Mouse (Mus musculus) liver, embryonic 15.5 days (tissue): Measurements from ENCODE around the gene Rps6kc1. TPM values are rescaled to one million over a fixed set of nuclear protein-coding genes. Genes with fewer than 3 reads are reported as not detected.
A peak's percentile ranks its signal among the peaks of the same experiment; 100 is the strongest.

Experiments used
- ATAC-seq: fragments of 200-750 bp; cut with Nextera tagmentation; 2 replicates; pipeline ENCODE4 v1.8.0; 2017; ENCODE audit warnings: moderate number of reproducible peaks, mild to moderate bottlenecking, moderate library complexity; ENCODE audit not compliant: insufficient read depth
- H3K27ac ChIP-seq: fragments of 300-500 bp; sonication (generic); replicated peaks from 2 replicates; pipeline ENCODE4 v1.5.1; 2015; ENCODE audit warnings: mild to moderate bottlenecking, inconsistent platforms
- H3K27me3 ChIP-seq: fragments of 300-500 bp; sonication (generic); 2 replicates; pipeline ENCODE4 v1.6.1; 2015; ENCODE audit warnings: mild to moderate bottlenecking, inconsistent platforms
- H3K36me3 ChIP-seq: fragments of 300-500 bp; sonication (generic); replicated peaks from 2 replicates; pipeline ENCODE4 v1.6.1; 2015; ENCODE audit warnings: moderate library complexity, mild to moderate bottlenecking, inconsistent platforms
- H3K4me1 ChIP-seq: fragments of 300-500 bp; sonication (generic); replicated peaks from 2 replicates; pipeline ENCODE4 v1.6.1; 2015; ENCODE audit warnings: inconsistent platforms
- H3K4me2 ChIP-seq: fragments of 300-500 bp; sonication (generic); 2 replicates; pipeline ENCODE4 v1.6.1; 2015; ENCODE audit warnings: moderate library complexity, mild to moderate bottlenecking, inconsistent platforms
- H3K4me3 ChIP-seq: fragments of 300-500 bp; sonication (generic); replicated peaks from 2 replicates; pipeline ENCODE4 v1.5.1; 2015; ENCODE audit warnings: mild to moderate bottlenecking, inconsistent platforms
- H3K9ac ChIP-seq: fragments of 300-500 bp; sonication (generic); 2 replicates; pipeline ENCODE4 v1.6.1; 2015; ENCODE audit warnings: moderate library complexity, mild to moderate bottlenecking, inconsistent platforms
- H3K9me3 ChIP-seq: fragments of 300-500 bp; sonication (generic); replicated peaks from 2 replicates; pipeline ENCODE4 v1.6.1; 2016; ENCODE audit warnings: inconsistent platforms
- WGBS: fragments of 180-500 bp; shearing (Covaris S2); methylation state at CpG from one replicate; pipeline ENCODE4 v1.1.7; 2015; ENCODE audit warnings: mixed read lengths; ENCODE audit not compliant: insufficient replicate concordance; 5-methylcytosine and 5-hydroxymethylcytosine counted together
- polyA plus RNA-seq: library from polyadenylated mRNA; unstranded; fragments of >200 nt; fragmentation: Nextera tagmentation; extraction: Ambion mirVana; gene quantifications from 2 replicates; pipeline ENCODE4 v1.2.1, GENCODE M21; 2015

The Rps6kc1 gene
- polyA plus RNA-seq, 1 experiment from 2014 or later, result 3.5 TPM

DNA sequence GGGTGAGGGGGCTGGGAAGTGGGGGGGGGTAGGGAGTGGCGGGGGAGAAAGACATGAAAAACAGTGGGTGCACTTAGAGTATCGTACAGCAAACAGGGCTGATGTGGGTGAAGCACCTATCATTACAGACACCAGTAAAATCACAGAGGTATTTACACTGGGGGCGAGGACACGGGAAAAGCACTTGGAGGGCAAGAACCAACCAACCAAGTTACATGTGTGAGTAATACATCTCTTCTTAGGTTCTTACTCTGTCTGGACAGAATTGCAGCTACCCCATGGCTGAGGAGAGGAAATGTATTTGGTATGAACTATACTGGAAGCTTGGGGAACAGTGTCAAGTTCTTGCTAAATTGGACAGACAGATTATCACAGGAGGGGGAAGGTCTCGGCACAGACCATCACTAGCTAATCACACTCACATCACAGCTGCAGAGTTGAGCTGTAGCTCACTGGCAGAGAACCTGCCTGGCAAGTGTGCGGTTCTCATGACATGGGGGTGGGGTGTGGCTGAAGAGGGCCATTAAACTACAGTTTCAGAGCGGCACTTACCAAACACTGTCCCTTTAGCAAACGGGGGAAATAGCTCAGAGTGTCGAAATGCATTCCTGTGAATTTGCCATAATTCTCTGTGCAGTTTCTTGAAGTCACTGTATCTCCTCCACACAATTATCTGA is 12.5 kb downstream of the Rps6kc1 start:
- Histone ChIP-seq H3K4me2 (no peak overlapping the region), H3K4me3 (no peak overlapping the region), H3K27ac (no peak overlapping the region), H3K4me1 (no peaks in the 10 kb centered on the region), H3K9me3 (no peaks in the 10 kb centered on the region), H3K9ac (no peak overlapping the region), H3K27me3 (no peaks in the 10 kb centered on the region), H3K36me3 (0 out of 2 replicates have a peak, but pooled peaks cover 6% of the 10 kb centered on the region)
- 67% methylated on average over 9 of the region's 9 CpGs for WGBS
- ATAC-seq, result no peak

DNA sequence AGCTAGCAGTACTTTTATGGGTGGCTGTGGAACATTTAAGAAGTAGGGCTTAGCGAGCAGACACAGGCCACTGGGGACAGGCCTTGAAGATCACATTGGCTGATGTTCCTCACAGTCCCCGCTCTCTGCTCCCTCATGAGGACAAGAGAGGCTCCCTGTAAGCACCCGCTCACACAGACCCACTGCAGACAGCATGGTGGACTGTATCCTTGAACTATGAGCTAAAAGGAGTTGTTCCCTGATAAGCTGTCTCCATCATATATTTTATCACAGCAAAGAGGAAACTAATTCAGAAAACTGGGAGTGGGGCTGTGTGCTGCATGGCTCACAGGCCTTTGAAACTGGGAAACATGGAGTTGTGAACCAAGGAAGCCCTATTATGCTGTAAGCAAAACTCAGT is 13.4 kb downstream of the Rps6kc1 start:
- no peaks in the 10 kb centered on the region for H3K9me3 ChIP-seq
- no peak overlapping the region for H3K9ac ChIP-seq
- WGBS, result 74% methylated on average over 3 of the region's 3 CpGs
- no peak for ATAC-seq
- H3K36me3 ChIP-seq, result 0 out of 2 replicates have a peak, but pooled peaks cover 6% of the 10 kb centered on the region
- H3K27me3 ChIP-seq, result no peaks in the 10 kb centered on the region
- H3K27ac ChIP-seq, result no peak overlapping the region
- H3K4me3 ChIP-seq, result no peak overlapping the region
- H3K4me1 ChIP-seq, result peaks cover 3% of the 10 kb centered on the region; the same call in 1 of the 2 replicates
- H3K4me2 ChIP-seq, result no peak overlapping the region

DNA sequence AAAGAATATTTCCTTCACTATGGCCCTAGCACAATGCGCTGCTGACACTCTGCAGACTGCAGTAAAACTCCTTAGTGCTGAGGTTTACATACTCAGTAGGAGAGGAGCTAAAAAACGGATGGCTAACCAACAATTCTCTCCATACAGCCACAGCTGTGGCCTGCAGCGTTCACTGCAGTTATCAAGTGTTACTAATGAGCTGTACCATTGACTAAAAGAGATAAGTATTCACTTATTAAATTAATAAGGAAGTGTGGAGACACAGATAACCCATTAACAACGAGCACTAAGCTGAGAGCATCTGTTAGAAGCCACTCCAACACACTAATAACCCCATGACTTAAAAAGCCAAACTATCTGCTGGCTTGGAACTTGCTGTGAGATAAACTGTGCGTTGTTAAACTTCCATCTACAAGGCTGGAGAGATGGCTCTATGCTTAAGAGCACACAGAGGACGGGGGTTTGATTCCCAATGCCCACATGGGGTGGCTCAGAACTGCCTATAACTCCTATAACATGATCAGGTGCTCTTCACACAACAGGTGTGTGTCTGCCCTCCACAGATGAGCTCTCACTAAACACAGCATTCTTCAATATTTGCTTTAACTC is 17.9 kb downstream of the Rps6kc1 start:
- no peak overlapping the region for H3K27ac ChIP-seq
- H3K36me3 ChIP-seq, result peaks cover 9% of the 10 kb centered on the region; the same call in 1 of the 2 replicates
- H3K9ac ChIP-seq, result no peak overlapping the region
- peak; percentile 68 for ATAC-seq
- no peaks in the 10 kb centered on the region for H3K9me3 ChIP-seq
- H3K4me3 ChIP-seq, result no peak overlapping the region
- H3K4me1 ChIP-seq, result peaks cover 5% of the 10 kb centered on the region; the same call in 1 of the 2 replicates
- no peak overlapping the region for H3K4me2 ChIP-seq
- H3K27me3 ChIP-seq, result no peaks in the 10 kb centered on the region
- WGBS, result 38% methylated on average over 6 of the region's 6 CpGs

DNA sequence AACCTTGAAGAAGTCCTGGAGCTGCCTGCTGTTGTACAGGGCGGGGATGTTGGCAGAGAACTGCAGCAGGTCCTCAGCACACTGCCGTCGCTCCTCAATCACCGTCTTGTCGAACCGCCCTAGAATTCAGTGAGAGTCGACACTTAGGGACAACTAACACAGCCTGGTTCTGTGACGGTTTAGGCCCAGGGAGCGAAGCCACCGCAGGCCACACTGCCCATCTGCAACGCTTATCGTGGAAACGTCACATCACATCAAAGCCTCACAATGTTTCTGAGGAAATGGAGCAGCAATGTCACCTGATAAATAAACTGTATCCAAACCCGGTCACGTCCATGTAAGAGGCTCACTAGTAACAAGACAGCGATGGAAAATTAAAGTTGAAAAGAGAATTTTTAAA is 22.9 kb downstream of the Rps6kc1 start:
- no peak overlapping the region for H3K4me3 ChIP-seq
- no peak overlapping the region for H3K9ac ChIP-seq
- H3K9me3 ChIP-seq, result no peaks in the 10 kb centered on the region
- no peak overlapping the region for H3K27ac ChIP-seq
- H3K27me3 ChIP-seq, result no peaks in the 10 kb centered on the region
- peaks cover 5% of the 10 kb centered on the region; the same call in 1 of the 2 replicates for H3K4me1 ChIP-seq
- no peak overlapping the region for H3K4me2 ChIP-seq
- WGBS, result 82% methylated on average over 16 of the region's 16 CpGs
- ATAC-seq, result no peak
- H3K36me3 ChIP-seq, result peaks cover 5% of the 10 kb centered on the region; the same call in 1 of the 2 replicates

DNA sequence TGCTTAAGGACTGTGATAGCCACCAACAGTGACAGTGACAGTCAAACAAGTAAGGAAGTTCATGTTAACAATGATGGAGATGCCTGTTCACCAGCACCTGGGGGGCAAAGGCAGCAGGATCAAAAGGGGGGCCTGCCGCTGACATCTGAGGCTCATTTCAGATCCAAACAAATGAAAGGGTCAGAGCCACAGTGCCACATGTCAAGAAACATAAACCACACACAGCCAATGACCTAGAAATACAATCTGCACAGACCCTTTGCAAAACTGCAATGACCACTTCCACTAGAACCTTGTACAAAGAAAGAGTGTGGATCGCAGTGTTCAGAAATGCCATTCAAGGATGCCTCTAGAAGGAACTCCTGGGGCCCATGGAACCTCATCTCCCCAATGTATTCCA is 23.5 kb downstream of the Rps6kc1 start:
- H3K4me1 ChIP-seq, result peaks cover under 1% of the 10 kb centered on the region; the same call in 1 of the 2 replicates
- WGBS, result 86% methylated on average over 2 of the region's 2 CpGs

DNA sequence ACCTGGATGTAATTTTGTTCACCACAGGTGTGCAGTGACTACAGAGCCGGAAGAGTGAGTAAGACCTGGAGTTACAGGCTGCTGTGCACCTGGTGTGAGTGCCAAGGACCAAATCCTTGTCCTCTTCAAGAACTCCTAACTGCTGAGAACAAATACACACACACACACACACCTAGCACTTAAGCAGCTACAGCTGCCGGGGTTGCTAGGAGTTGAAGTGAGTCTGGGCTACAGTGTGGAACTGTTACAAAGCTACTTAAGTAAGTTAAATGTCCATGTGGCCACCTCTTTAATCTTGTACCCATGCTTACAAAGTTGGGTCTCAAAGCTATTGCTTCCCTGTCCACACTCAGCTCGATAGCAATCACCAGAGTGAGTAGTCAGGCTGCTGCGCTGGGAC is 25.6 kb downstream of the Rps6kc1 start:
- Histone ChIP-seq H3K9me3 (no peaks in the 10 kb centered on the region), H3K27me3 (no peaks in the 10 kb centered on the region), H3K9ac (no peak overlapping the region), H3K27ac (no peak overlapping the region), H3K36me3 (0 out of 2 replicates have a peak, but pooled peaks cover 5% of the 10 kb centered on the region), H3K4me2 (no peak overlapping the region), H3K4me1 (no peaks in the 10 kb centered on the region), H3K4me3 (no peak overlapping the region)
- 71% methylated on average over 4 of the region's 4 CpGs for WGBS
- no peak for ATAC-seq

More for the DNA sequence above, 23.5 kb downstream of the Rps6kc1 start:
- Histone ChIP-seq H3K27me3 (no peaks in the 10 kb centered on the region), H3K9ac (no peak overlapping the region), H3K4me2 (no peak overlapping the region), H3K4me3 (no peak overlapping the region), H3K27ac (no peak overlapping the region), H3K36me3 (peaks cover 5% of the 10 kb centered on the region; the same call in 1 of the 2 replicates), H3K9me3 (no peaks in the 10 kb centered on the region)
- no peak for ATAC-seq

DNA sequence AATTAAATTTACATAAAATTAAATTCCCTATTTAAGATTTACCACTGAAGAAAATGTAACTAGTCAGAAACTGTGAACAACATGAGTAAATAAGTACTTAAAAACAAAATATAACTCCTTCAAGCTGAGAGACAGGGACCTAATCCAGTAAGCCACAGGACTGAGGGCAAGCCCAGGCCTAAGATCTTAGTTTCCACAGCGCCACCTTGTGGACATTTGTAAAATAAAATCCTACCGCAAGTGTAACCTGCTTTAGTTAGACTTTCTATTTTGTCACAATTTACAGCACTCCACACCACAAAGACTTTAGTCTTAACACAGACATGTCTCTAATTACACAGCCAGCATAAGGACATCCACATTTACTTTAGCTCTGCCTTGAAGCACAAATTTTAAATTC is 30.1 kb downstream of the Rps6kc1 start:
- H3K36me3 ChIP-seq, result 0 out of 2 replicates have a peak, but pooled peaks cover 2% of the 10 kb centered on the region
- no peaks in the 10 kb centered on the region for H3K27me3 ChIP-seq
- no peak overlapping the region for H3K4me2 ChIP-seq
- WGBS, result 1% methylated on average over 2 of the region's 2 CpGs
- H3K9me3 ChIP-seq, result no peaks in the 10 kb centered on the region
- H3K27ac ChIP-seq, result no peak overlapping the region
- H3K9ac ChIP-seq, result no peak overlapping the region
- no peak for ATAC-seq
- no peak overlapping the region for H3K4me3 ChIP-seq
- H3K4me1 ChIP-seq, result 0 out of 2 replicates have a peak, but pooled peaks cover 8% of the 10 kb centered on the region

DNA sequence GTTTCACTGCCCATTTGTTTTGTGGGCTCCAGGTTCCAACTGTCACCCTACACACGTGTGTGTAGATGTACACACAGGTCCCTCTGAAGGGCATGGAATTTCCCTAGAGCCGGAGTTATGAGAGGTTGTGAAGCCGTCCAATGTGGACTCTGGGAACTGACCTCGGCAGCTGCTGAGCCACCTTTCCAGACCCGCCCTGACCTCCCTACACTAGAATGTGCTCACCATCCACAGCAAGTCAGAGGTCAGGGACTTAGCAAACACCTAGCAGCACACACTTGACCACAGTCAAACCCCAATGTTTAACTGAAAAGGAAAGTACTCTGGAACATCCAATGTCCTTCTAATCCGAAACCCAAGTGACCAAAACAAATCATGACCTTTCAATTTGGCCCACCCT is 30.9 kb downstream of the Rps6kc1 start:
- no peaks in the 10 kb centered on the region for H3K27me3 ChIP-seq
- ATAC-seq, result peak; percentile 85
- H3K27ac ChIP-seq, result peak overlapping the region; percentile 45
- no peaks in the 10 kb centered on the region for H3K9me3 ChIP-seq
- 60% methylated on average over 6 of the region's 6 CpGs for WGBS
- H3K4me3 ChIP-seq, result no peak overlapping the region
- 0 out of 2 replicates have a peak, but pooled peaks cover 8% of the 10 kb centered on the region for H3K4me1 ChIP-seq
- no peak overlapping the region for H3K4me2 ChIP-seq
- H3K36me3 ChIP-seq, result 0 out of 2 replicates have a peak, but pooled peaks cover 2% of the 10 kb centered on the region
- H3K9ac ChIP-seq, result no peak overlapping the region

DNA sequence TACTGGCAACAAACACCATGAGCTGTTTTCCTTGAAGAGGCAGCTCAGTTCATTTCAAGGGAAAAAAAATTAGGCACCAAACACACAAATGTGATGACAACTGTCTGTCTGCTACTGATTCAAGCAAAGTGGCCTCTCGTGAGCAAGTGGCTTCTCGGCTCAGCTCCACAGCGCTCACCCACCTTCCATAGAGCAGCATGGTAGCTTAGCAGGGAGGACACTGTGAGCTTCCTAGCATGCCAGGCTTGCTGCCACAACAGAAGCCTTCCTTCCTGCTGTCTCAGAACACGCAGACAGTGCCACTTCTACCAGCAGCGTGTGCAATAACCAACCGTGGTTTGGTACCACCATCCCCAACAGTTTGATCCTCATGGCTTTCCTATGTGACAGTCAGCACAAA is 35.8 kb downstream of the Rps6kc1 start:
- no peaks in the 10 kb centered on the region for H3K9me3 ChIP-seq
- H3K9ac ChIP-seq, result no peak overlapping the region
- H3K4me2 ChIP-seq, result no peak overlapping the region
- WGBS, result 79% methylated on average over 6 of the region's 6 CpGs
- no peak for ATAC-seq
- H3K36me3 ChIP-seq, result no peaks in the 10 kb centered on the region
- 0 out of 2 replicates have a peak, but pooled peaks cover 8% of the 10 kb centered on the region for H3K4me1 ChIP-seq
- no peak overlapping the region for H3K27ac ChIP-seq
- no peaks in the 10 kb centered on the region for H3K27me3 ChIP-seq
- H3K4me3 ChIP-seq, result no peak overlapping the region

DNA sequence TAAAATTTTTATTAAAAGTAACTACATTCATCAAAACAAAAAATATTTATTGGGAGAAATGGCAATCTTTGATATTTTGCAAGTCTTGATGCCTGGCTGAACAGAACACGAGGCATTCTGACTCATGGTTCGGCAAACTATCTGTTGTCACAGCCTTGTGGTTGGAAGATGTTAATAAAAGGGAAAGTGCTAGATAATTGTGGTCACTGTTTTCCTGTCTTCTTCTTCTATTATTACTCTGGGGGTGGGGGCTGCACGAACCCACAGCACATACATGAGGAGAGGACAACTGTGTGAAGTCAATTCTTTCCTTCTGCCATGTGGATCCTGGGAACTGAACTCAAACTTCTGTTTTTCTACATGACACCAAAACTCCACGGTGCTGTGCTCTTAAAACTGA is 36.5 kb downstream of the Rps6kc1 start:
- Histone ChIP-seq H3K4me1 (peaks cover 8% of the 10 kb centered on the region; the same call in 1 of the 2 replicates), H3K27me3 (no peaks in the 10 kb centered on the region), H3K36me3 (no peaks in the 10 kb centered on the region), H3K4me2 (no peak overlapping the region), H3K9ac (no peak overlapping the region), H3K27ac (no peak overlapping the region), H3K4me3 (no peak overlapping the region), H3K9me3 (no peaks in the 10 kb centered on the region)
- WGBS, result 28% methylated on average over 4 of the region's 4 CpGs
- no peak for ATAC-seq

DNA sequence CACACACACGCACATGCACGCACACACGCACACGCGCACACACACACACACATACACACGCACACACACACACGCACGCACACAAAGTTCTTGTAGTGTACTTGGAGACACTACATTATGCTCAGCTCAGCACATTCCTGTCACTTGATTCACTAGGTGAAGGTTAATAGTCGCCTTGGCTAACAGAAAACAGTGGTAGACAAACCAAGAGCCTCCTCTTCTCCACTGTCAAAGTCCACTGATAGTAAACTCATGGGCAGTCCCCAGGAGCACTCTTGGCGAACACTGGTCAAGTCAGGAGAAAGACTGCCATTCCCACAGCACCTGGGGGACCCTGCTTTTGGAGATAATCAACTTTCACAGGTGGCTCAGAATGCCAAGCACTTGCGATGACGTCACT is 40.5 kb downstream of the Rps6kc1 start:
- H3K4me3 ChIP-seq, result no peak overlapping the region
- no peaks in the 10 kb centered on the region; the same call in 1 of the 2 replicates for H3K4me1 ChIP-seq
- H3K27ac ChIP-seq, result no peak overlapping the region
- 85% methylated on average over 12 of the region's 12 CpGs for WGBS
- H3K9me3 ChIP-seq, result no peaks in the 10 kb centered on the region
- H3K9ac ChIP-seq, result no peak overlapping the region
- H3K4me2 ChIP-seq, result no peak overlapping the region
- H3K36me3 ChIP-seq, result peaks cover 3% of the 10 kb centered on the region; the same call in 1 of the 2 replicates
- H3K27me3 ChIP-seq, result no peaks in the 10 kb centered on the region
- no peak for ATAC-seq
